Mouse (Mus musculus) monocyte, adult 2 months (primary cell): ENCODE results near the gene Cdyl2.

Source experiments
- DNase-seq, 2 experiments: peaks; one replicate each; pipeline ENCODE4 v3.0.0; 2022; ENCODE audit warnings: low spot score in 2 of 2, low read depth in 1 of 2

Cdyl2 gene

DNA sequence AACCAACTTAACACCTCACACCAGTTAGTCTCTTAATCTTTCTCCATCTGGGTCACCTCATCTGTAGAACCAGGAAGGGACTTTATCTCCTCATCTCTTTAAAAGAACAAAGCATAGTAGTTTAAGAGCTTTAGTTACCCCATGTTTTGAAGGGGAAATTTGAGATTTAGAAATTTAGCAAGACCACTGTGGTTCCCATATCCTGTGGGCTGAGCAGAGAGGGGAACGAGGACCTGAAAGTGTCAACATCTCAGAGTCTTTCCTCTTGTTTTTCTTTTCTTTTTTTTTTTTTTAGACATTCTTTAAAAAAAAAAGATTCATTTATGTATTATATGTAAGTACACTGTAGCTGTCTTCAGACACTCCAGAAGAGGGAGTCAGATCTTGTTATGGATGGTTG, 189.4 kb downstream of the Cdyl2 start:
- no peak for DNase-seq

DNA sequence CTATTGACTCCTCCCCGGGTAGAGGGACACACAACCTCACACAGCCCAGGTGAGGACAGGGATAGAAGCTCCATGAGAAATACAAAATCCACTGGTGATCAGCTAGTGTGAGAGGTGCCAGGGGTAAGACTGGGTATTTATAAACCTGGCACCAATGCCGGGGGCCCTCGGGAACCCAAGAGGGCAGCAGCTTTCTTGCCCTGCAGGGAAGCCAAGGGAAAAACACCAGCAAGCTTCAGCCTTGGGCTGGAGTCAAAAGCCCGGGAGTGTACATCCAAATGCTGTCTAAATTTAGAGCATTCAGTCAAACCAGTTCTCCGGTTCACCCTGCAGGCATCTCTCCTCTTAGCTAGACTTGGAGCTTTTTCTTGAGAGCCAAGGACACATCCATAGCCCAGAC, 189.9 kb downstream of the Cdyl2 start:
- DNase-seq, result no peak

DNA sequence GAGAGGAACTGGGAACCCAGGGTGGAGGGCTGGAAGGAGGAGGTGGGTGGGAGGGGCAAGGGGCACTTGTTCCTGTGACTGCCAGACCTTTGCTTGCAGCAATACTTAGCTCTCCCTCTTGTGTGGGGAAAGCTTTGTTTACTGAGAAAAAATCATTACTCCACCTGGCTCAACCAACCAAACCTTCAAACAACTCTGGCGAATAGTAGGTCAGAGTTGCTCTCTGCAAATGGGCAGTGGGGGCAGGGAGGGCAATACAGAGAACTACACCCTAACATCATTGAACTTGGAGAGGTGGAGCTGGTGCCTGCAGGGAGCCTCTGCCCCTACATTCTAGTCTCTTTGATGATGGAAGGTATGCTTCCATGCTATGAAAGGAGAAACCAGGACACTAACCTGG, 192.7 kb downstream of the Cdyl2 start:
- DNase-seq, result no peak

- no peak for DNase-seq
These were observed 194.0 kb downstream of the Cdyl2 start for GRCm38 (mm10) chr8:116538763-116539162.

GRCm38 (mm10) chr8:116536786-116537185, 196.0 kb downstream of the Cdyl2 start:
- no peak for DNase-seq

DNA sequence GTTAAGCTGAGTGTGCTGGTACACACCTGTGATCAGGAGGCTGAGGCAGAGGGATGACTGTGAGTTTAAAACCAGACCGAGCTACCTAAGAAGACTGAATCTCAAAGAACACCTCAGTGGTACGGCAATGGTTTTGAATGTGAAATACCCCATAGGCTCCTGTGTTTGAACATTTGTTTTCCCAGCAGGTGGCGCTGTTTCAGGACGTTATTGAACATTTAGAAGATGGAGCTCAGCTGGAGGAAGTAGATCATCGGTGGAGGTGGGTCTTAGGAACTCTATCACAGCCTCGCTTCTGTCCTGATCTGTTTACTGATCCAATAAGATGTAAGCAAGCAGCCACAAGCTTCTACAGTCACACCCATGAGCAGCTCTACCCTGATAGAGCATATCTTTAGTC, 199.7 kb downstream of the Cdyl2 start:
- no peak for DNase-seq

GRCm38 (mm10) chr8:116528736-116529135, 204.1 kb downstream of the Cdyl2 start:
- no peak for DNase-seq

DNA sequence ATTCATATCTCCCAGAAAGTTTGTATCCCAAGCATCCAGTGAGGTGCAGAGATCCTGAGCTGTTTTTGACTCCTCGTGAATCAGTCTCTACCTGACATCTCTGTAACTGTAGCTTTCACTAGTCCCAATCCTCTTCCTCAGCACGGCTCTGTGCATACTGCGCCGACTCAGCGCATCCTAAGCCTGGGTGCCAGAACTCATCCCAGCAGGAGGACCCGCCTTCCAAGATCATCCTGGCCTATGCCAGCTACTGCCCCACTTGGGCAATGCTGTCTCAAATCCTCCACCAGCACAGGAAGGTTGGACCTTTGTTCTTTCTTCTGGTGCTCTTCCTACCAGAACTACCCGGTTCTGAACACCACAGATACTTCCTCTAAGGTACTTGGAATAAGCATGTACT, 207.9 kb downstream of the Cdyl2 start:
- no peak for DNase-seq
